Mouse (Mus musculus) heart, postnatal 0 days (tissue): ENCODE measurements around the gene Rbms2.

Experiments used
- CTCF ChIP-seq: IDR thresholded peaks from 2 replicates; pipeline ENCODE4 v1.5.1; 2016; ENCODE audit warnings: antibody characterized with exemption, control low read depth, low read depth
- EP300 ChIP-seq: IDR thresholded peaks from 2 replicates; pipeline ENCODE4 v1.6.1; 2016; ENCODE audit warnings: antibody characterized with exemption, low read depth

- TF ChIP-seq CTCF, result no peak
- no peak for TF ChIP-seq EP300
Measured at GRCm38 (mm10) chr10:128193113-128193512, 13.0 kb upstream of the Rbms2 start.
